Mouse (Mus musculus) CH12.LX (cell line): ENCODE results near the gene Idh3g. TPM values are rescaled to one million over a fixed set of nuclear protein-coding genes. Genes with fewer than 3 reads are reported as not detected.

Experiments used
- DNase-seq: peaks from one replicate; pipeline ENCODE4 v3.0.0-alpha.2; 2013; ENCODE audit errors: extremely low read depth
- H3K27ac ChIP-seq: 2 replicates; pipeline ENCODE4 v1.5.1; 2012; ENCODE audit warnings: low read depth, mild to moderate bottlenecking, control low read depth, moderate library complexity; ENCODE audit not compliant: insufficient read depth
- H3K27me3 ChIP-seq: replicated peaks from 2 replicates; pipeline ENCODE3; 2012; ENCODE audit warnings: inconsistent platforms
- H3K36me3 ChIP-seq, 2 experiments: replicated peaks in 1 of 2; 2 replicates each; pipeline versions ENCODE3 to v1.6.1; 2012; ENCODE audit warnings: inconsistent platforms in 1 of 2, low read length in 1 of 2, mild to moderate bottlenecking in 1 of 2, mixed read lengths in 1 of 2, moderate library complexity in 1 of 2; ENCODE audit not compliant: control insufficient read depth in 1 of 2, insufficient read depth in 1 of 2
- H3K4me1 ChIP-seq, 2 experiments: 2 replicates each; pipeline ENCODE4 v1.6.1; 2012; ENCODE audit warnings: inconsistent platforms in 1 of 2, moderate library complexity in 1 of 2; ENCODE audit not compliant: insufficient read depth in 2 of 2, control insufficient read depth in 1 of 2
- H3K4me2 ChIP-seq: 2 replicates; pipeline ENCODE4 v1.6.1; 2012; ENCODE audit warnings: low read depth, mild to moderate bottlenecking, control low read depth; ENCODE audit not compliant: poor library complexity, insufficient read depth, severe bottlenecking
- H3K4me3 ChIP-seq, 3 experiments: fragments of 150-350 bp in 1 of 3; sonication (generic) in 1 of 3; replicated peaks in 1 of 3; 2 replicates each; pipeline versions ENCODE3 to v1.5.1; 2011 to 2012; ENCODE audit warnings: low read depth in 2 of 3, low read length in 2 of 3, mild to moderate bottlenecking in 2 of 3, moderate library complexity in 2 of 3, control low read depth in 1 of 3, improper control_type of control experiment in 1 of 3, inconsistent platforms in 1 of 3, mixed read lengths in 1 of 3; ENCODE audit not compliant: poor library complexity in 1 of 3
- H3K79me2 ChIP-seq: replicated peaks from 2 replicates; pipeline ENCODE4 v1.6.1; 2012; ENCODE audit warnings: mild to moderate bottlenecking, moderate library complexity; ENCODE audit not compliant: control insufficient read depth, poor library complexity, insufficient read depth, severe bottlenecking; ENCODE audit errors: extremely low read depth
- H3K9ac ChIP-seq: 2 replicates; pipeline ENCODE4 v1.6.1; 2012; ENCODE audit warnings: low read depth, mild to moderate bottlenecking, control low read depth, moderate library complexity; ENCODE audit not compliant: insufficient read depth
- H3K9me3 ChIP-seq: replicated peaks from 2 replicates; pipeline ENCODE3; 2012; ENCODE audit warnings: low read length, inconsistent platforms, mixed read lengths
- CTCF ChIP-seq, 2 experiments: IDR thresholded peaks in 1 of 2; conservative IDR thresholded peaks in 1 of 2; 2 replicates each; pipeline ENCODE4 v1.5.1; 2011 to 2012; ENCODE audit warnings: low read depth in 2 of 2, low read length in 2 of 2, improper control_type of control experiment in 1 of 2, inconsistent platforms in 1 of 2, mild to moderate bottlenecking in 1 of 2, moderate library complexity in 1 of 2
- ELF1 ChIP-seq: IDR thresholded peaks from 2 replicates; pipeline ENCODE4 v1.6.1; 2014; ENCODE audit warnings: low read depth, mild to moderate bottlenecking, inconsistent platforms, low read length, improper control_type of control experiment
- HCFC1 ChIP-seq: IDR thresholded peaks from 2 replicates; pipeline ENCODE4 v1.6.1; 2012; ENCODE audit warnings: low read depth, mild to moderate bottlenecking, inconsistent platforms, low read length, improper control_type of control experiment
- MYC ChIP-seq: IDR thresholded peaks from 2 replicates; pipeline ENCODE4 v1.6.1; 2011; ENCODE audit warnings: low read depth, mild to moderate bottlenecking, improper control_type of control experiment, low read length
- NELFE ChIP-seq: IDR thresholded peaks from 2 replicates; pipeline ENCODE4 v1.6.1; 2011; ENCODE audit warnings: low read depth, low read length, improper control_type of control experiment
- NRF1 ChIP-seq: IDR thresholded peaks from 2 replicates; pipeline ENCODE4 v1.6.1; 2014; ENCODE audit warnings: low read depth, mild to moderate bottlenecking, inconsistent platforms, low read length, improper control_type of control experiment, moderate library complexity
- POLR2A ChIP-seq: IDR thresholded peaks from 2 replicates; pipeline ENCODE4 v1.6.1; 2011; ENCODE audit warnings: low read depth, mild to moderate bottlenecking, improper control_type of control experiment, low read length
- RAD21 ChIP-seq: IDR thresholded peaks from 2 replicates; pipeline ENCODE4 v1.6.1; 2011; ENCODE audit warnings: low read depth, mild to moderate bottlenecking, low read length, improper control_type of control experiment, moderate library complexity
- SMC3 ChIP-seq: IDR thresholded peaks from 2 replicates; pipeline ENCODE4 v1.6.1; 2011; ENCODE audit warnings: low read depth, low read length, improper control_type of control experiment
- USF1 ChIP-seq: IDR thresholded peaks from 2 replicates; pipeline ENCODE4 v1.6.1; 2014; ENCODE audit warnings: low read depth, mild to moderate bottlenecking, inconsistent platforms, low read length, improper control_type of control experiment
- ZMIZ1 ChIP-seq: IDR thresholded peaks from 2 replicates; pipeline ENCODE4 v1.6.1; 2012; ENCODE audit warnings: low read depth, mild to moderate bottlenecking, inconsistent platforms, low read length, improper control_type of control experiment
- dilution Hi-C: fragments of 300-500 bp; cut with MboI; formaldehyde crosslinking; loops from 2 replicates; pipeline ENCODE4 v1.14.3; 2020; ENCODE audit warnings: low sequenced_read_pairs; ENCODE audit not compliant: extremely low pct_unique_long_range_greater_than_20kb, extremely low pct_ligation_motif_present
- in situ Hi-C: fragments of 300-500 bp; cut with MboI; formaldehyde crosslinking; loops from 3 replicates; pipeline ENCODE4 v1.14.3; 2019; ENCODE audit warnings: low sequenced_read_pairs, low pct_ligation_motif_present, low pct_unique_long_range_greater_than_20kb, mixed read lengths
- polyA plus RNA-seq: library from polyadenylated mRNA; unstranded; fragments of >175 nt; gene quantifications from 2 replicates; pipeline ENCODE4 v1.2.1, GENCODE M21; 2012; ENCODE audit warnings: low read depth; ENCODE audit not compliant: insufficient read length
- total RNA-seq, 2 experiments: library from RNA; depleted of rRNA; stranded (reverse); fragments of 300-350 nt in 1 of 2; fragments of >200 nt in 1 of 2; gene quantifications; 2 replicates each; pipeline ENCODE4 v1.2.3; 2012 to 2014

The Idh3g gene
- total and polyA plus RNA-seq, 3 experiments: 209 to 237 (median 219) TPM

DNA sequence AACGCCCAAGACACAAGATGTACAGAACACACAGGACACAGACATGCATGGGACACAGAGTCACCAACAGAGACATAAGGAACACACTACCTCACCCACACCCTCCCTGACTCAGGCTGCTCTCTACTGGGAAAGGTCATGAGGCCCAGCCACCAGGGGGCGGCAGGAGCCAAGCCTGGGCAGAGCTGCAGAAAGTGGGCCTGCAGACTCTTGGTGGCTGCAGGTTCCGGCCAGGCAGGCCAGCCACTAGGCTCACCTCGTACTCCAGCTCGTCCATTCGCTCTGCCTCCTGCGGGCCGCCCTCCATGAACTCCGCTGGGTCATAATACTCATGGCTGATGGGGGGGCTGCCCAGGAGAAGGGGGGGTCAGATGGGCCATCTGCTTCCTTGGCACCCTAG is 11.8 kb upstream of the Idh3g start:
- H3K9ac ChIP-seq: no peak overlapping the region
- H3K36me3 ChIP-seq: peaks cover 3 to 36% of the 10 kb centered on the region in 2 experiments

DNA sequence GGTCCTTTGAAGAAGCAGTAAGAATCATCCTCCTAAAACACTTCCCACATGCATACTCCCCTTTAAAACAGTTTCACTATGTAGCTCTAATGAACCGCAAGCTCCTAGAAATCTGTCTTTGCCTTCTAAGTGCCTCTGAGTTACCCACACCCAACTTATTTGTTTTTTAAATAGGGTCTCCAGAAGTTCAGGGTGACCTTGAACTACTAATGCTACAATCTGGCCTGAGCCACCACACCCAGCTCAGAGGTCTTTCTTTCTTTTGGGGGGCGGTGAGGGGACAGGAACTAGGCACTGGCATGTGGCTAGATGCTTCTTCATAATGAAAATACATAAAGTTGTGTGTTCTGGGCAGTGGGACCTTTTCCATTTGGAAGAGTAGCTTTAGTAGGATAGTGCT is 10.8 kb upstream of the Idh3g start:
- Histone ChIP-seq H3K4me1 (no peaks in the 10 kb centered on the region), H3K79me2 (no peaks in the 10 kb centered on the region), H3K4me2 (no peak overlapping the region), H3K27me3 (no peaks in the 10 kb centered on the region), H3K9ac (no peak overlapping the region), H3K9me3 (no peaks in the 10 kb centered on the region), H3K36me3 (peaks cover 3 to 40% of the 10 kb centered on the region in 2 experiments), H3K27ac (no peak overlapping the region), H3K4me3 (no peak overlapping the region)
- no peak for TF ChIP-seq RAD21
- no peak for TF ChIP-seq ZMIZ1
- DNase-seq: no peak
- dilution Hi-C loops: no loop called here
- in situ Hi-C loops: loop anchor here (25.0 kb wide), 1 partner anchor 590 kb away; the partner anchor contains the start of genes Fam3a and Ikbkg

More for the DNA sequence above, 11.8 kb upstream of the Idh3g start:
- dilution Hi-C loops (no loop called here), in situ Hi-C loops (loop anchor here (25.0 kb wide), 1 partner anchor 589 kb away; the partner anchor contains the start of genes Fam3a and Ikbkg)
- Histone ChIP-seq H3K4me2 (no peak overlapping the region), H3K79me2 (no peaks in the 10 kb centered on the region), H3K27ac (no peak overlapping the region), H3K4me3 (no peak overlapping the region), H3K27me3 (no peaks in the 10 kb centered on the region), H3K4me1 (no peaks in the 10 kb centered on the region), H3K9me3 (no peaks in the 10 kb centered on the region)
- peak; percentile 55 for DNase-seq
- TF ChIP-seq MYC: no peak
- TF ChIP-seq SMC3: peak; percentile 78
- no peak for TF ChIP-seq USF1
- TF ChIP-seq RAD21: peak; percentile 71
- TF ChIP-seq CTCF (conservative IDR thresholded peaks at IDR 0.05 in 1 of 2, IDR thresholded peaks at IDR 0.05 in 1 of 2; ENCODE audit: low read depth in 2 of 2, low read length in 2 of 2): peak; percentile 4 to 77; a peak in 2 of 4 replicates
- TF ChIP-seq HCFC1: no peak
- no peak for TF ChIP-seq ELF1

- H3K27me3 ChIP-seq: no peaks in the 10 kb centered on the region
- no peaks in the 10 kb centered on the region for H3K9me3 ChIP-seq
- dilution Hi-C loops: no loop called here
- no peak overlapping the region for H3K27ac ChIP-seq
- peaks cover 5% of the 10 kb centered on the region; the same call in 1 of the 2 replicates for H3K79me2 ChIP-seq
- H3K4me3 ChIP-seq: no peak overlapping the region
- H3K4me1 ChIP-seq: peaks cover 5 to 14% of the 10 kb centered on the region in 2 experiments; a peak in 2 of 4 replicates
- DNase-seq: no peak
- H3K36me3 ChIP-seq: peaks cover 28 to 69% of the 10 kb centered on the region in 2 experiments
- H3K4me2 ChIP-seq: no peak overlapping the region
- no peak overlapping the region for H3K9ac ChIP-seq
- in situ Hi-C loops: loop anchor here (25.0 kb wide), 1 partner anchor 594 kb away; the partner anchor contains the start of genes Fam3a and Ikbkg
- peak; percentile 34; the same call in 1 of the 2 replicates for TF ChIP-seq POLR2A
- no peak for TF ChIP-seq NRF1
- TF ChIP-seq NELFE: no peak
Observed at GRCm38 (mm10) chrX:73793505-73793904, 6.8 kb upstream of the Idh3g start.
